Mouse (Mus musculus) C2C12 (cell line): ENCODE data around the gene Shisa5.

Experiments
- CTCF ChIP-seq: IDR thresholded peaks from one replicate; pipeline ENCODE4 v1.5.1; 2011; ENCODE audit not compliant: control insufficient read depth, insufficient read depth, insufficient read length
- FOSL1 ChIP-seq: IDR thresholded peaks from one replicate; pipeline ENCODE4 v1.8.0; 2011; ENCODE audit warnings: mild to moderate bottlenecking, low read length; ENCODE audit not compliant: poor library complexity, insufficient read depth, severe bottlenecking
- MYOD1 ChIP-seq: IDR thresholded peaks from one replicate; pipeline ENCODE4 v1.6.1; 2011; ENCODE audit warnings: low read depth; ENCODE audit not compliant: control insufficient read depth, insufficient read length
- MYOG ChIP-seq: IDR thresholded peaks from one replicate; pipeline ENCODE4 v1.6.1; 2011; ENCODE audit not compliant: control insufficient read depth, insufficient read length; ENCODE audit errors: extremely low read depth
- USF1 ChIP-seq: IDR thresholded peaks from one replicate; pipeline ENCODE4 v1.6.1; 2011; ENCODE audit warnings: low read depth, mild to moderate bottlenecking, control low read depth, moderate library complexity

- TF ChIP-seq CTCF: no peak
- TF ChIP-seq FOSL1: no peak
- no peak for TF ChIP-seq USF1
- TF ChIP-seq MYOD1: no peak
- no peak for TF ChIP-seq MYOG
Observed at GRCm38 (mm10) chr9:109051651-109052489, 13.5 kb downstream of the Shisa5 start.
